Mouse (Mus musculus) lung, postnatal 0 days (tissue): ENCODE data around the gene Shc4.

Experiments used
- CTCF ChIP-seq: IDR thresholded peaks from 2 replicates; pipeline ENCODE4 v1.5.1; 2016; ENCODE audit warnings: antibody characterized with exemption, mild to moderate bottlenecking
- EP300 ChIP-seq: IDR thresholded peaks from 2 replicates; pipeline ENCODE4 v1.6.1; 2016; ENCODE audit warnings: antibody characterized with exemption, mild to moderate bottlenecking, control low read depth

GRCm38 (mm10) chr2:125602970-125603369 lies 121.0 kb downstream of the Shc4 start:
- no peak for TF ChIP-seq CTCF
- TF ChIP-seq EP300 = no peak
